Mouse (Mus musculus): Measurements from ENCODE around the gene Pp2d1. TPM values are rescaled to one million over a fixed set of nuclear protein-coding genes. Genes with fewer than 3 reads are reported as not detected.

The Pp2d1 gene
- polyA plus RNA-seq, 1 experiment, result not detected

- Histone ChIP-seq H3K27me3 (replicated peaks; ENCODE audit: control insufficient read depth, insufficient read depth, low read length) (no peaks in the 10 kb centered on the region), H3K36me3 (ENCODE audit: control insufficient read depth, insufficient read depth, low read length) (no peaks in the 10 kb centered on the region), H3K27ac (ENCODE audit: insufficient read depth, low read depth, low read length) (no peak overlapping the region), H3K4me1 (ENCODE audit: control insufficient read depth, insufficient read depth, low read length) (no peaks in the 10 kb centered on the region), H3K4me3 (ENCODE audit: insufficient read depth, low read depth, low read length) (no peak overlapping the region)
- DNase-seq, result no peak
- TF ChIP-seq CTCF (conservative IDR thresholded peaks at IDR 0.05; ENCODE audit: insufficient read depth, insufficient read length, low read depth, low read length), result no peak
- no peak for TF ChIP-seq POLR2A (IDR thresholded peaks at IDR 0.05; ENCODE audit: low read depth, low read length)
Measured at GRCm38 (mm10) chr17:53519364-53519763, 19.9 kb downstream of the Pp2d1 start.

GRCm38 (mm10) chr17:53512311-53512951 is 26.8 kb downstream of the Pp2d1 start:
- 81% methylated on average over 2 of the region's 2 CpGs for WGBS
- TF ChIP-seq CTCF (conservative IDR thresholded peaks at IDR 0.05; ENCODE audit: insufficient read depth, insufficient read length, low read depth, low read length) (peak; percentile 50), POLR2A (IDR thresholded peaks at IDR 0.05; ENCODE audit: low read depth, low read length) (no peak)
- no peaks in the 10 kb centered on the region for H3K36me3 ChIP-seq (ENCODE audit: control insufficient read depth, insufficient read depth, low read length)
- no peak overlapping the region for H3K4me3 ChIP-seq (ENCODE audit: insufficient read depth, low read depth, low read length)
- no peak overlapping the region for H3K27ac ChIP-seq (ENCODE audit: insufficient read depth, low read depth, low read length)
- peak; percentile 33 for DNase-seq
- H3K27me3 ChIP-seq (replicated peaks; ENCODE audit: control insufficient read depth, insufficient read depth, low read length), result no peaks in the 10 kb centered on the region
- H3K4me1 ChIP-seq (ENCODE audit: control insufficient read depth, insufficient read depth, low read length), result no peaks in the 10 kb centered on the region

- Histone ChIP-seq H3K4me3 (ENCODE audit: insufficient read depth, low read depth, low read length) (no peak overlapping the region), H3K36me3 (ENCODE audit: control insufficient read depth, insufficient read depth, low read length) (peaks cover 6% of the 10 kb centered on the region), H3K27ac (ENCODE audit: insufficient read depth, low read depth, low read length) (no peak overlapping the region), H3K27me3 (replicated peaks; ENCODE audit: control insufficient read depth, insufficient read depth, low read length) (no peaks in the 10 kb centered on the region), H3K4me1 (ENCODE audit: control insufficient read depth, insufficient read depth, low read length) (no peaks in the 10 kb centered on the region)
- 95% methylated on average over 2 of the region's 2 CpGs for WGBS
- no peak for TF ChIP-seq POLR2A (IDR thresholded peaks at IDR 0.05; ENCODE audit: low read depth, low read length)
- TF ChIP-seq CTCF (conservative IDR thresholded peaks at IDR 0.05; ENCODE audit: insufficient read depth, insufficient read length, low read depth, low read length), result no peak
- DNase-seq, result no peak
Measured at GRCm38 (mm10) chr17:53502966-53503365, 36.3 kb downstream of the Pp2d1 start.

GRCm38 (mm10) chr17:53489007-53489378 is 50.3 kb downstream of the Pp2d1 start:
- H3K4me1 ChIP-seq (ENCODE audit: control insufficient read depth, insufficient read depth, low read length), result no peaks in the 10 kb centered on the region
- H3K36me3 ChIP-seq (ENCODE audit: control insufficient read depth, insufficient read depth, low read length), result peaks cover 5% of the 10 kb centered on the region
- TF ChIP-seq CTCF (conservative IDR thresholded peaks at IDR 0.05; ENCODE audit: insufficient read depth, insufficient read length, low read depth, low read length), result no peak
- no peak for TF ChIP-seq POLR2A (IDR thresholded peaks at IDR 0.05; ENCODE audit: low read depth, low read length)
- no peak overlapping the region for H3K4me3 ChIP-seq (ENCODE audit: insufficient read depth, low read depth, low read length)
- no peaks in the 10 kb centered on the region for H3K27me3 ChIP-seq (replicated peaks; ENCODE audit: control insufficient read depth, insufficient read depth, low read length)
- H3K27ac ChIP-seq (ENCODE audit: insufficient read depth, low read depth, low read length), result no peak overlapping the region
- 89% methylated on average over 1 of the region's 1 CpGs for WGBS
- DNase-seq, result no peak

GRCm38 (mm10) chr17:53488291-53489006 is 50.8 kb downstream of the Pp2d1 start:
- no peak for DNase-seq
- TF ChIP-seq POLR2A (IDR thresholded peaks at IDR 0.05; ENCODE audit: low read depth, low read length) (no peak), CTCF (conservative IDR thresholded peaks at IDR 0.05; ENCODE audit: insufficient read depth, insufficient read length, low read depth, low read length) (no peak)
- WGBS, result 79% methylated on average over 4 of the region's 4 CpGs
- H3K27me3 ChIP-seq (replicated peaks; ENCODE audit: control insufficient read depth, insufficient read depth, low read length), result no peaks in the 10 kb centered on the region
- no peak overlapping the region for H3K4me3 ChIP-seq (ENCODE audit: insufficient read depth, low read depth, low read length)
- no peak overlapping the region for H3K27ac ChIP-seq (ENCODE audit: insufficient read depth, low read depth, low read length)
- H3K36me3 ChIP-seq (ENCODE audit: control insufficient read depth, insufficient read depth, low read length), result peaks cover 6% of the 10 kb centered on the region
- no peaks in the 10 kb centered on the region for H3K4me1 ChIP-seq (ENCODE audit: control insufficient read depth, insufficient read depth, low read length)

GRCm38 (mm10) chr17:53480433-53480832 is 58.8 kb downstream of the Pp2d1 start:
- Histone ChIP-seq H3K4me3 (ENCODE audit: insufficient read depth, low read depth, low read length) (peak overlapping the region; percentile 86), H3K36me3 (ENCODE audit: control insufficient read depth, insufficient read depth, low read length) (peaks cover 5% of the 10 kb centered on the region; the same call in 1 of the 2 replicates), H3K27me3 (replicated peaks; ENCODE audit: control insufficient read depth, insufficient read depth, low read length) (no peaks in the 10 kb centered on the region), H3K27ac (ENCODE audit: insufficient read depth, low read depth, low read length) (no peak overlapping the region), H3K4me1 (ENCODE audit: control insufficient read depth, insufficient read depth, low read length) (peaks cover 11% of the 10 kb centered on the region; the same call in 1 of the 2 replicates)
- no peak for DNase-seq
- TF ChIP-seq POLR2A (IDR thresholded peaks at IDR 0.05; ENCODE audit: low read depth, low read length), result no peak
- no peak for TF ChIP-seq CTCF (conservative IDR thresholded peaks at IDR 0.05; ENCODE audit: insufficient read depth, insufficient read length, low read depth, low read length)
- WGBS, result 24% methylated on average over 7 of the region's 7 CpGs

- peak; percentile 58 for DNase-seq
- TF ChIP-seq CTCF (conservative IDR thresholded peaks at IDR 0.05; ENCODE audit: insufficient read depth, insufficient read length, low read depth, low read length) (no peak), POLR2A (IDR thresholded peaks at IDR 0.05; ENCODE audit: low read depth, low read length) (no peak)
- H3K27ac ChIP-seq (ENCODE audit: insufficient read depth, low read depth, low read length), result peak overlapping the region; percentile 98
- H3K27me3 ChIP-seq (replicated peaks; ENCODE audit: control insufficient read depth, insufficient read depth, low read length), result no peaks in the 10 kb centered on the region
- peak overlapping the region; percentile 86 for H3K4me3 ChIP-seq (ENCODE audit: insufficient read depth, low read depth, low read length)
- peaks cover 11% of the 10 kb centered on the region; the same call in 1 of the 2 replicates for H3K4me1 ChIP-seq (ENCODE audit: control insufficient read depth, insufficient read depth, low read length)
- H3K36me3 ChIP-seq (ENCODE audit: control insufficient read depth, insufficient read depth, low read length), result peaks cover 4% of the 10 kb centered on the region; the same call in 1 of the 2 replicates
- under 1% methylated on average over 33 of the region's 33 CpGs for WGBS
Measured at GRCm38 (mm10) chr17:53479604-53480041, 59.6 kb downstream of the Pp2d1 start.

All from kidney, adult 2 months (tissue).